Mouse (Mus musculus) kidney, postnatal 0 days (tissue): Measurements from ENCODE around the gene Dapk2. TPM values are rescaled to one million over a fixed set of nuclear protein-coding genes. Genes with fewer than 3 reads are reported as not detected.
A peak's percentile ranks its signal among the peaks of the same experiment; 100 is the strongest.

Experiments
- ATAC-seq: fragments of 200-750 bp; cut with Nextera tagmentation; replicated peaks from 2 replicates; pipeline ENCODE4 v1.8.0; 2017; ENCODE audit warnings: low read depth, moderate number of reproducible peaks, moderate TSS enrichment, moderate library complexity; ENCODE audit not compliant: low FRiP score
- DNase-seq: peaks from one replicate; pipeline ENCODE4 v3.0.0-alpha.2; 2016; ENCODE audit warnings: low spot score
- H3K27ac ChIP-seq: fragments of 300-500 bp; sonication (generic); 2 replicates; pipeline ENCODE4 v1.5.1; 2014; ENCODE audit warnings: mild to moderate bottlenecking
- H3K27me3 ChIP-seq: fragments of 300-500 bp; sonication (generic); 2 replicates; pipeline ENCODE4 v1.6.1; 2014; ENCODE audit warnings: low read length, mixed read lengths; ENCODE audit not compliant: insufficient read depth
- H3K36me3 ChIP-seq: fragments of 300-500 bp; sonication (generic); 2 replicates; pipeline ENCODE4 v1.6.1; 2014; ENCODE audit warnings: low read length, mixed read lengths; ENCODE audit not compliant: insufficient read depth
- H3K4me1 ChIP-seq: fragments of 300-500 bp; sonication (generic); replicated peaks from 2 replicates; pipeline ENCODE4 v1.6.1; 2014; ENCODE audit warnings: antibody characterized with exemption, low read length, mixed read lengths; ENCODE audit not compliant: insufficient read depth
- H3K4me2 ChIP-seq: fragments of 300-500 bp; sonication (generic); 2 replicates; pipeline ENCODE4 v1.6.1; 2014; ENCODE audit warnings: mild to moderate bottlenecking, low read length, moderate library complexity, mixed read lengths
- H3K4me3 ChIP-seq: fragments of 300-500 bp; sonication (generic); replicated peaks from 2 replicates; pipeline ENCODE4 v1.5.1; 2014; ENCODE audit warnings: low read depth, low read length
- H3K9ac ChIP-seq: fragments of 300-500 bp; sonication (generic); 2 replicates; pipeline ENCODE4 v1.6.1; 2014; ENCODE audit warnings: low read depth, low read length
- H3K9me3 ChIP-seq: fragments of 300-500 bp; sonication (generic); replicated peaks from 2 replicates; pipeline ENCODE4 v1.6.1; 2016; ENCODE audit warnings: low read length, inconsistent platforms, mixed read lengths
- CTCF ChIP-seq: IDR thresholded peaks from 2 replicates; pipeline ENCODE4 v1.5.1; 2016; ENCODE audit warnings: antibody characterized with exemption, low read depth, mild to moderate bottlenecking, moderate library complexity
- whole genome bisulfite sequencing: fragments of 180-500 bp; shearing (Covaris S2); extraction: QIAGEN DNeasy Blood & Tissue Kit; methylation state at CpG from one replicate; pipeline ENCODE4 v1.1.7; 2014; 5-methylcytosine and 5-hydroxymethylcytosine counted together
- polyA plus RNA-seq: library from polyadenylated mRNA; unstranded; fragments of >200 nt; fragmentation: Nextera tagmentation; extraction: Ambion mirVana; gene quantifications from 2 replicates; pipeline ENCODE4 v1.2.1, GENCODE M21; 2015

Gene Dapk2
- 8.4 and 8.6 TPM in 2 replicates for polyA plus RNA-seq

DNA sequence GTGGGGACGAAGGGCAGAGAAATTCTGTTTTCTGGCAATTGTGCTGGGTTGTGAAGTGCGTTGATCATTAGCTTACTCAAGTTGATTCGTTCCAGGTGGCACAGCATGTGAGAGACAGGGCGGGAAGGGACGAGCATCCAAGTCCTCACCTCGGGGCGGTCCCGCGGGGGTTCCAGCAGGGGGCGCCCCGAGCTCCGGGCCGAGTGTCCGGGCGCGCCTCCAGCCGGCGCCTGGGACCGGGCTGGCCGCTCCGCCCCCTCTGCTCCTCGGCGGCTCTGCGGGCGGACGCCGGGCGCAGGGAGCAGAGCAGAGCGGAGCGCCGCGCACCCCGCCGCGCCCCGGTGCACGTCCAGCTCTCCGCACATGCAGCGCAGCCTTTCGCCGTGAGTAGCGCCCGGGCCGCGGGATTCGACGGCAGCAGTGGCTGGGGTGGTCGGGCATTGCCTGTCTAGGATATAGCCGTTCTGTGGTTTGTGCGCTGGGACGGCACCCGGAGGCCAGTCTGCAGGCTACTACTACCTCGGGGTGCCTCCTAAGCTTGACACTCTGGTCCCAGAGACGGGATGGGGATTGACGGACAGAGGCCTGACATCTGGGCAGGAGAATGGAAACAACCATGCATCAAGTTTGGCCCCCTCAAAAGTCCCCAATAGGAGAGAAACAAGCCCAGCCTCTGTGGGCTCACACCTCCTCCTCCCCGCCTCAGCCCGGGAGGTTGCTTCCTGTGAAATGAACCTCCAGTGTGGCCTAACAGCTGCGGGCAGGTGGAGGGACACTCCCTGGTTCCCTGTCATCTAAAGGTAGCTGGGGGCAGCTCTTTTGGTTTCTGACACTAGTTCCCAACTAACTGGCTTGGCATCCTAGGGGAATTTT is at the start of gene Dapk2:
Dapk2 (plus strand) TSS at position 266 of the 873 bp plus-strand sequence.
- DNase-seq: peak; percentile 88
- H3K36me3 ChIP-seq: no peaks in the 10 kb centered on the region
- H3K27me3 ChIP-seq: no peaks in the 10 kb centered on the region
- H3K4me1 ChIP-seq: 0 out of 2 replicates have a peak, but pooled peaks cover 3% of the 10 kb centered on the region
- peak; percentile 82 for ATAC-seq
- H3K4me3 ChIP-seq: peak within 1 kb of the TSS; percentile 46
- H3K27ac ChIP-seq: no peak within 1 kb of the TSS
- H3K9ac ChIP-seq: peak within 1 kb of the TSS; percentile 47
- no peaks in the 10 kb centered on the region for H3K9me3 ChIP-seq
- TF ChIP-seq CTCF: peak; percentile 64
- WGBS: under 1% methylated on average over 57 of the region's 58 CpGs
- peak within 1 kb of the TSS; percentile 65 for H3K4me2 ChIP-seq

GRCm38 (mm10) chr9:66109574-66109973 is 48.4 kb upstream of the Dapk2 start:
- H3K27me3 ChIP-seq: no peaks in the 10 kb centered on the region
- H3K4me1 ChIP-seq: no peaks in the 10 kb centered on the region
- H3K4me2 ChIP-seq: no peak overlapping the region
- peaks cover 24% of the 10 kb centered on the region for H3K36me3 ChIP-seq
- TF ChIP-seq CTCF: no peak
- no peak for DNase-seq
- H3K4me3 ChIP-seq: no peak overlapping the region
- no peak for ATAC-seq
- no peaks in the 10 kb centered on the region for H3K9me3 ChIP-seq
- peak overlapping the region; percentile 74; the same call in 1 of the 2 replicates for H3K27ac ChIP-seq
- no peak overlapping the region for H3K9ac ChIP-seq
- WGBS: 97% methylated on average over 1 of the region's 1 CpGs

DNA sequence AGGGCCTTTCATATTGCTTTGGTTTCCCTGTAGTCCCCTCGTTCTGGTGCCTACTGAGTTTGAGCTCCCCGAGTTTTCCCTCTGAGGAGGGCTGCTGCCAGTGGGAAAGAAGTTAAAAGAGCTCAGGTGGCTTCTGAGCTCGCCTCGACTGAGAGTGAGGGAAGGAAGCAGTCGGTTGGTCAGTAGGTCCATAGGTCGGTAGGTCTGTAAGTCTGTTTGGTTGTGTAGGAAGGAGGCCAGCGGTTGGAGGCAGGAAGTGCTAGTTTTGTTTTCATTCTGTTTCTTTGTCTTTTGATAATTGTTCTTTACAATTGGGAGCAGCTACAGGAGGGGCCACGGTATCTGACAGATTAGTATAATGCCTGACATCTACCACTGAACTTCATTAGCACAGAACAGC is 47.9 kb upstream of the Dapk2 start:
- H3K4me2 ChIP-seq: no peak overlapping the region
- no peak overlapping the region for H3K4me3 ChIP-seq
- no peak overlapping the region for H3K9ac ChIP-seq
- H3K4me1 ChIP-seq: no peaks in the 10 kb centered on the region
- peak overlapping the region; percentile 74 for H3K27ac ChIP-seq
- no peaks in the 10 kb centered on the region for H3K27me3 ChIP-seq
- H3K36me3 ChIP-seq: peaks cover 23% of the 10 kb centered on the region
- DNase-seq (no peak), ATAC-seq (no peak)
- no peaks in the 10 kb centered on the region for H3K9me3 ChIP-seq
- TF ChIP-seq CTCF: no peak
- WGBS: 68% methylated on average over 8 of the region's 8 CpGs

DNA sequence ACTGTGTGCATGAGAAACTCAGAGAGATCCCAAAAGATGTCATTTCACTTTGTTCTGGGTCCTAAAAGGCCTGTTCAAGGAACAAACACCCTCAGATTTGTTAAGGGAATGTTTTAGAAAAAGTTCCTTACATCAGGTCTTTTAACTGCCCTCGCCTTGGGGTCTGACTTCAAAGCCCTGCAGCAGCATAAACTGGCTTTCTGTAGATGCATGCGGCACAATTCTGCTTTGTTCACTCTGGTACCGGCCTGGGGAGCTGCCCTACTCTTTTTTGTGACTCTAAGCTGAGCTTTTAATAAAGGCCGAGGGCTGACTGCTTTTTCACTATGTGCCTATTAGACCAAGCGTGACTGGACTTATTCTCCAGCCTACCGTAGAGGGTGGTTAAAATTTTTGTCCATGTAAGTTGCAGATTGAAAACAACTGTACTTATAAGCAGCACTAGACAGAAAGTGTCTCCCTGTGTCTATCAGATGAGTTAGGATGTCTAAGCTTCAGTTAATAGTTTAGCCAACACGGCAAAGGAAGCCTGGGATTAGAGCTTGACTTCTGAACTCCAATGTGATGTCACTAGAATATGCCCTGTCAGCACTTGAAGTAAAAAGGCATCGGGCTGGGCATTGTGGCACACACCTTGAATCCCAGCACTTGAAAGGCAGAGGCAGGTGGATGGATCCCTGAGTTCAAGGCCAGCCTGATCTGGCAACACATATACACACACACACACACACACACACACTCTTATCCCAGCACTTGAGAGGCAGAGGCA is 47.2 kb upstream of the Dapk2 start:
- H3K9ac ChIP-seq: no peak overlapping the region
- H3K27me3 ChIP-seq: no peaks in the 10 kb centered on the region
- H3K4me2 ChIP-seq: no peak overlapping the region
- ATAC-seq: peak; percentile 72
- TF ChIP-seq CTCF: no peak
- WGBS: 62% methylated on average over 8 of the region's 8 CpGs
- H3K27ac ChIP-seq: peak overlapping the region; percentile 74
- H3K9me3 ChIP-seq: no peaks in the 10 kb centered on the region
- peak; percentile 36 for DNase-seq
- peaks cover 20% of the 10 kb centered on the region for H3K36me3 ChIP-seq
- H3K4me3 ChIP-seq: no peak overlapping the region
- H3K4me1 ChIP-seq: no peaks in the 10 kb centered on the region

- Histone ChIP-seq H3K4me1 (no peaks in the 10 kb centered on the region), H3K9me3 (no peaks in the 10 kb centered on the region), H3K36me3 (peaks cover 13% of the 10 kb centered on the region; the same call in 1 of the 2 replicates), H3K27ac (no peak overlapping the region), H3K4me2 (no peak overlapping the region), H3K4me3 (no peak overlapping the region), H3K9ac (no peak overlapping the region), H3K27me3 (no peaks in the 10 kb centered on the region)
- ATAC-seq (no peak), DNase-seq (no peak)
- no peak for TF ChIP-seq CTCF
- WGBS: 91% methylated on average over 3 of the region's 3 CpGs
These were observed 43.7 kb upstream of the Dapk2 start for GRCm38 (mm10) chr9:66114341-66114740.

GRCm38 (mm10) chr9:66116890-66117289 is 41.1 kb upstream of the Dapk2 start:
- Histone ChIP-seq H3K9ac (no peak overlapping the region), H3K27me3 (no peaks in the 10 kb centered on the region), H3K4me2 (no peak overlapping the region), H3K27ac (peak overlapping the region; percentile 58), H3K9me3 (no peaks in the 10 kb centered on the region), H3K4me3 (no peak overlapping the region), H3K36me3 (peaks cover 13% of the 10 kb centered on the region; the same call in 1 of the 2 replicates), H3K4me1 (no peaks in the 10 kb centered on the region)
- WGBS: 53% methylated on average over 8 of the region's 8 CpGs
- TF ChIP-seq CTCF: no peak
- DNase-seq (peak; percentile 53), ATAC-seq (peak; percentile 61; the same call in 1 of the 2 replicates)
